Mouse (Mus musculus) gastrocnemius, adult 18-20 months (tissue): ENCODE measurements around the gene Rab43. TPM values are rescaled to one million over a fixed set of nuclear protein-coding genes. Genes with fewer than 3 reads are reported as not detected.

Experiments used
- DNase-seq: peaks from one replicate; pipeline ENCODE4 v3.0.0; 2021; ENCODE audit warnings: low spot score
- long read RNA-seq, 2 experiments: library from polyadenylated mRNA; stranded (forward); transcript quantifications; one replicate each; pipeline ENCODE4 v2.0.0; 2021
- total RNA-seq, 2 experiments: library from RNA; stranded (reverse); gene quantifications; 2 replicates each; pipeline ENCODE4 v1.2.3; 2021

Gene Rab43
- total RNA-seq = 1 to 10 TPM; 3.2 to 5.9 TPM
- long read RNA-seq, experiment 1, full-length matches to known transcripts = 1 of 1 reads
- long read RNA-seq, experiment 1, partial matches to known transcripts = 0 of 1 reads
- long read RNA-seq, experiment 1, other reads (novel, unspliced or antisense) = 0 of 1 reads
- long read RNA-seq, experiment 2 = 0 reads

DNA sequence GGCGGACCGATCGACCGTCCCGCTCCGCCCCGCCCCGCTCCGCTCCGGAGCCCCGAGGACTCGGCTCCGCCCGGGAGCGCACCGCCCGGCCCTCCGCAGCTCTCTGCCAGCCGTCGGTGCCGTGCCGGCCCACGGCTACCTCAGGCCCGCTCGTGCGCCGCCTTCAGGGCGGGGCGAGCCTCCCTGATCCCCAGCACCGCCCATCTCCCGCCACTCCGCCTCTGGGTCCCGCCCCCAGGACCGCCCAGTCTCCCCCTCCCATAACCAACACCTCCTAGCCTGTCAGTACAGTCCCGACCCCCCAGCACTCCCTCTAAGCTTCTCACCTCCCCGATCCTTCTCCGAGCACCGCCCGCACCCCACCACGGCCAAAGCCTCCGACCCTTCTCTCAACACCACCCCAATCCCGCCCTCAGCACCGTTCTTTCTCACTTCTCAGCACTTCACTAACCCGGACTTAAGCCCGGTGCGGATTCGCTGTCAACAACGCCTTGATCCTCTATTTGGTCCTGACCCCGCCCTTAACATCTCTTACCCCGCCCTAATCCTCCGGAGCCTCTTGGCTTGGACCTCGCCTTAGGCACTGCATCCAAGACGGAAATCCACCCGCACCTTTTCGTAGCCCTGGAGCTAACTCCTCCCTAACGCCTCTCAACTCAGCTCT is at the start of gene Rab43:
TSS of gene Rab43 (minus strand) at position 490 of the 664 bp plus-strand sequence.
- DNase-seq = peak; percentile 96

DNA sequence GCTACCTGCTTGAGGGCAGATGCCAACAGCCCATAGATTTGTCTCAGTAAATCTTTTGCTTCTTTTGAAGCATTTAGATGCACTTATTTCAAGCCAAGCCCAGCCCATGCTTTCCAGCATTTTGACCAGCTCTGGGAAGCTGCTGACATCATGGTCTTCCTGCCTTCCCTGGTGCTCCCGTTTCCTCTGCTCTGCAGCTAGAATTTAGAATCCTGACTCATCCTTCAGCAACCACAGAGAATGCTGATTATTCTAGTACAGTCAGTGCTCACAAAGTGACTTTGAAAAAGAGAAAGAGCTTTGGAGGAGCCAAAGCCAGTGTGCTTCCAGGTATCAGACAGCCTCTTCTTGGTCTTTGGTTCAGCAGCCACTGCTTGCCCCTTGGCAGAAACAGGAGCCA is 45.1 kb upstream of the Rab43 start:
- no peak for DNase-seq

DNA sequence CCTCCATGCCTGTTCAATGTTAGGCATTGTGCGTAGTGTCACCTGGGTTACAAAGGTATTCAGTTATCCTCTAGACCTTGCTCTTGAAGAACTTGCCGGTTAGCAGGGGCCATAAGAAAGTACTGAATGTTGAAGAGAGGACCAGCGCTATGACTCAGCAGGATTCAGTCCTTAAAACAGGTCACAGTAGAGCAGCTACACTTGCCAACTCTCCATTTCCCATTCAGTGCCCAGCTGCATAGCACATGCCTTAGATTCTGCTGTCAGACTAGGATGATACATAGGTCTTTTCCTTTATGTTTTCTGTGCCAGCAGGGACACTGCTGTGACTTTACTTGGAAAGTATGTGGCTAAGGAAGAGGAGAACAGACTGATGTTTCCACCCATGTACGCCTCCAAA is 41.5 kb upstream of the Rab43 start:
- DNase-seq = no peak

DNA sequence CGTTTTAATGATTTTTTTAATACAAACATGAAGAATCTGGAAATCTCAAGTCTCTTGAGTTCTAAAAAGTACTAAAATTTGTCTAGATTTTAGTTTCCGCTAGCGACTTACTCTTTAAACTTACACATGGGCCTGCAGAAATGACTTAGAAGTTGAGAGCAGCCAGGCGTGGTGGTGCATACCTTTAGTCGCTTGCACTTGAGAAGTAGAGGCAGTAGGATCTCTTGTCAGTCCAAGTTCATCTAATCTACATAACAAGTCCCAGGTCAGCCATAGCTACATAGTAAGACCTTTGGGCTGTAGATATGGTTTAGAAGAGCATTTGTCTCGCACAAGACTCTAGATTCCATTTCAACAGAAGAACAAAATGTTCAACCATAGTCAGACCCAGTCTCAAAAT is 39.9 kb upstream of the Rab43 start:
- DNase-seq = no peak

DNA sequence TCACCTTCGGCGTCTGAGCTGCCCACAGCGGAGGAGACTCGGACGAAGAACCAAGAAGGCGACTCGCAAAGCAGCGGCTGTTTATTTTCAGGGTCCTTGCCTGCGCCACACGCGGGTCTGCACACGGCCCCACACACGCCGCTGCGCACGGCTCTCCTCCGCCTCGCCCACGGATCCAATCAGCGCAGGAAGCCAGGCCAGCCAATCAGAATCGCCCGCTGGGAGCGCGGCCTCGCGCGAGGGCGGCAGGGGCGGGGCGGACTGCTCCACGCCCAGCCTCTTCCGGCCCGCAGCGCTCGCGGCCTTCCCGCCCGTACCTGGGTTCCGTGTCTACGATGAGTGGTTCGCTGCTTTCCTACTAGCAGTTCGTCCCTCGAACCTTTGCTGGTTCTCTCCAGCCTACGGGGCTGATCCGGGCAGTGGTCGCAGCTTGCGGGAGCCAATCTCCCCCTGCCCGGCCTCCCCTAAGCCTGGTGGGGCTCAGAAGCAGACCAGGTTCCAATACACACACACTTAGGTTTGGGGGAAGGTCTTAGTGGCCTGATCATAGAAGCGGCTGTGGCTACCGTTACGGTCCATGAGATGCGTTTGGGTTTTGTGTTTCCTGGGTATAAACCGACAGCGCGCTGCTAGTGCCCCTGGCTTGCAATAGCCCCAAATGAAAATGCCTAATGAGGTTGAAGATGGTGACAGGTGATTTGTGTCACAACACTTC is 39.1 kb upstream of the Rab43 start, which contains the start of gene Cnbp:
TSS of gene Cnbp (minus strand) at position 207 of the 715 bp plus-strand sequence.
- DNase-seq = peak; percentile 96

DNA sequence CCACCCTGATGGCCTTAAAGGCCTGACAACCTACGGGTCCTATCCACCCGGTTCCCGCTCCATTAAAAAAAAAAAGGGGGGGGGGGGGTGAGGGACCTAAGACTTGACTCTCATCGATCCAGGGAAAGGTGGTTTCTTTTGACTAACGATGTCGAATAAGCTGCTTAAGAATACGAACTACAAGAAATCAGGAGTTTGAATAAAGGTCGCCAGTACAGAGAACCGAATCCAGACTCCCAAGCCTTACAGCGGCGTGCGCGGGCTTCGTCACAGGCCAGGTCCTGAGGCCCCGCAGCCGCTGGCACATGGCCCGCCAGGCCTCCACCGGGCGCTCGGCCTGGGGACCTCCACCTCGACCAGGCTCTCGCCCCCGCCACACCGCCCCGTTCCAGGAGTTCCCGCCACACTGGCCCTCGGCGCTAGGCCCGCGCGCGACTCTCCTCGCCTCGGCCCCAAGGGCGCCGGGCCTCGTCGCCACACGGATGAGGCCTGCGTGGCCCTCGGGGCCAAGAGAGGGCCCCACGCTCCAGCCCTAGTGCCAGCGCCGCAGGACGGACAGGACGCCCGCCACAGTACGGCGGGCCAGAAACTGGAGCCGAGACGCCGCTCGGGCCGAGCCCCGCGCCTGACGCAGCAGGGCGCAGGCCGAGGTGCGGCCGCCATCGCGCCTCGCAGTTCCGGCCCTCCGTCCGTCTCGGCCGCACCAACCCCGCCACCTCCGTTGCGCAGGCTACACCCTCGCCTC is 38.4 kb upstream of the Rab43 start:
- DNase-seq = peak; percentile 54

DNA sequence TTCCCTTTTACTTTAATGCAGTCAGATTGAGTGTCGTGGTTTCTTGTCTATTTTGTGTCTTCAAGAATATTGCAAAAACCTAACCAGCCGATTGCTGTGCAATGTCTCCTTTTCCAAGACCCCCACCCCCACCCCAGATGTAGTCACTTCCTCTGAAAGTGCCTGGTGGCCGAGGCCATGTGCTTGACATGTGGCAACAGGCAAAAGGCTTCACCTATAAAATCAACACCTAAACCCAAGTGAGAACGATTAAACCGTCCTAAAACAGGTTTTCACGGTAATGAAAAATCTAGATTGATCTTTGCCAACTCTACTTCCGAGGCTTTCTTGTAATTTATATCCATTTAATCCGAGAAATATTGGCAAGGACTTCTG is 37.8 kb upstream of the Rab43 start:
- no peak for DNase-seq

DNA sequence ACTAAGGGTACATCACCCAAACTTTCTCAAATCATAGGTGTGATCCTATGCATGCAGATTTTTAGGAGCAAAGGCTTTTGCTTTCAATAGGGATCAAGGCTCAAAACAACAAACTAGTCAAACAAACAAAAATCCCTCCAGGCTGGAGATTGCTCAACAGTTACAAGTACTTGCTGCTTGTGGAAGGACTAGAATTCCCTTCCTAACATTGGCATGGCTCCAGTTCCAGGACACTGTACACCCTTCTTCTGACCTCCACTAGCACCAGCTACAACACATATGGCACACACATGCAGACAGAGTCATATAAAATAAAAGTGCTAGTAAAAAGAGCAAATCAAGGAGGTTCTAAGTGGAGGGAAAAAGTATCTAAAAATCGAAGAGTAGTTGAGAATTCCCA is 34.8 kb upstream of the Rab43 start:
- peak; percentile 44 for DNase-seq

DNA sequence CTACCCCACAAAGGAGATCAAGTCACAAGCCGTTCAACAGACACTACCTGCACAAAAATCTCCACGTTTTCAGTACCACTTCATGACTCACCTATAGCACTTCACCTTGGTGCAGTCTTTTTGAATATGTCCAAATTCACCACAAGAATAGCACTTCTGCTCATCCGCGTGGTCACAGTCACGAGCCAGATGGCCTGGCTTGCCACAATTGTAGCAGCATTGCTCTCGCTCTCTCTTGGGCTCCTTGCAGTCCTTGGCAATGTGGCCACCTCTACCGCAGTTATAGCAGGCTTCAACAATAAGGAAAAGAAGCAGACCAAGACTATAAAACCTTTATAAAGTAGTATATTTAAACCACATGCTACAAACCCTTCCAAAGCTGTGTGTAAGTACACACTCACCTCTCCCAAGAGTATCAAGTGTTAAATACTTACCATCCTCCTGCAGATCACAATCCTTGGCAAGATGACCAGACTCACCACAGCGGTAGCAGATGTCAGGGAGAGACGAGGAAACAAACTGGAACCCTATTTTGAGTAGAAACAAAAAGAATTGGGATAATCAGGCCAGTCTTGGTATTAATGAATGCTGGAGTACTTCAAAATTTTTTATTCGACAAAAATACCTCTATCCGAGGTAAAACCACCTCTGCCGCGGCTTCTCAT is 33.2 kb upstream of the Rab43 start:
- DNase-seq = no peak

DNA sequence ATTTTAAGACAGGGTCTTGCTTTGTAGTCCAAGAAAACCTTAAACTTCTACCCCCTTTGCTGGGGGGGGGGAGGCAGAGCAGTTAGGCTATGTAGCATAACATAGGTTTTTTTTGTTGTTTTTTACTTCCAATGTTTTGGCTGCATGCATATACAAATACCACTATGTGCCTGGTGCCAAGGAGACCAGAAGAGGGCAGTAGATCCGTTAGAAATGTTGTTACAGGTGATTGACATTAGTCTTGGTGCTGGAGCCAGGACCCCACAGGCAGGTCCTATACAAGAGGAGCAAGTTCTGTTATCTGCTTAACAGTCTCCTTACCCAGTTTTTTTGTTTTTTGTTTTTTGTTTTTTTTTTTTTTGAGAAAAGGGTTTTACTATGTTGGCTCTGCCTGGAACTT is 30.3 kb upstream of the Rab43 start:
- DNase-seq = no peak

DNA sequence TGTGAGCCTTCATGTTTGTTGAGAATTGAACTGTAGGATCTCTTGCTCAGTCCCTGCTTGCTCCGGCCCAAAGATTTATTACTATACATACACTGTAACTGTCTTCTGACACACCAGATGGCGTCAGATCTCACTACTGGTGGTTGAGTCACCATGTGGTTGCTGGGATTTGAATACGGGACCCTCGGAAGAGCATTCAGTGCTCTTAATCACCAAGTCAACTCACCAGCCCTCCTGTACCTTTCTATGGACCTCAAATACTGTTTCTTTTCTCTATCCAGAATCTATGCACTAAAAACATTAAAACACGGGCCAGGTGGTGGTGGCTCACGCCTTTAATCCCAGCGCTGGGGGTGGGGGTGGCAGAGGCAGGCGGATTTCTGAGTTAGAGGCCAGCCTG is 29.7 kb upstream of the Rab43 start:
- DNase-seq = no peak

DNA sequence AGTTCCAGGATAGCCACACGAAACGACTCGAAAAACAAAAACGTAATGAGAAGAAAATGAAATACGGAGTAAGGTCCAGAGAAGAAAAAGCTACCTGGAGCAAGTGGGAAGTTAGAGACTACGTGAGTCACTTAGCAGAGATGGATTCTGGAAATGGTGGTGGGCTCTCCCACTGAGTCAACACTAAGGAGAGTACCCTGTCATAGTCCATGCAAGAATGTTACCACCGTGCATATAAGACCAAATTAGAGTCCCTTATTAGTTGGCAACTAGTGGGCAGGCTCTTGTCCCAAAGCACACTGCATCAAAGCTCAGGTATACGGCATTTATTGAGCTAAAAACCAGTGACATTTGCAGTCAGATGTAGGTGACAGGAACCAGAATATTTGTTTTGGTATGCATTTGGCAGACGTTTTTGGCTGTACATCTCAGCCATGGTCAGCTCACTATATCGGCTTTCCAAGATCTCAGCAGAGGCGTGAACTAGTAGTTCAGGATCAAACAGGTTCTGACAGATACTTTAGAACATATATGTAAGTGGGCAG is 27.9 kb upstream of the Rab43 start:
- DNase-seq = peak; percentile 14

DNA sequence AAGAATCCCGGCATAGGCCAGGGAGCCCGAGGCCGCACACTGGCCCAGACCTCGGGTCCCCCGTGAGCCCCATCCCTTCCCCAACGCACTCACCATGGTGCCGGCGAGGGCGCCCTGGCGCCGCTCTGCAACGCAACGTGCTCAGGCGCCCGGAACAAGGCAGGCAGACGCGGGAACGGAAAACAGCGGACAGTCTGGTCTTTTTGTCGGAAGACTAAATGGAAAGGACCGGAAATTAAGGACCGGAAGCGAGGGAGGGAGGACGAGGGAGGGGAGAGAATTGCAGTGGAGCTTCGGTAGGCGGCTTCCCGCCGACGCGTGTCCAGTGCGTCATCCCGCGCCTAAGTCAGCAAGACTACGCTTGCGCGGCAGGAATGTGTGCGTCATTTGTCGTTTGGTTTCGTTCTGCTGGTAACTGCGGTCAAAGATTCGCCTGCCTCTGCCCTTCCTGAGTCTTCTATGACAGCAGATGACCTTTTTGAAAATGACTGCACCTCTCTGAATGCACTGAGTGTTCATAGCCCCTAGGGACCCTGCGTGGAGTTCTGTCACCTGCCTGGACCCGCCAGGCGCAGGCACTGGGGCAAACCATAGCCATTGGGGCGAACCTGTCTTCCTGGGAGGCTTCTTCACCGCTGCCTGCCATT is 26.7 kb upstream of the Rab43 start, which contains the start of gene Isy1:
TSS of gene Isy1 (minus strand) at position 248 of the 647 bp plus-strand sequence.
- DNase-seq = peak; percentile 96

DNA sequence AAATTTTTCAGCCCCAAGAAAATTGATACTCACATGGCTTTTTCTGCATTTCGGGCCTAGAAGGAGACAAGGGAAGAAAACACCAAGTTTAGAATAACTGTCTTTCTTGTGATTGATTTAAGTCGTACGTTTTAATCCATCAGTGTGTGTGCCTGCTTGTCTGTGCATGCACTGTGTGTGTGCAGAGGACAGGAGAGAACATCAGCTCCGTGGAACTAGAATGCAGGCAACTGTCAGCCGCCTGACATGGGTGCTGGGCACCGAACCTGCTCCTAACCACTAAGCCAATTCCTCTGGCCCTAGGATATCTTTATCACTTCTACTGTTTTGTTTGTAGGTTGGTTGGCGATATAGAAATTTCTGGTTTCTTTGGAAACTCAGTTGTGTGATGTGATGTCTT is 23.7 kb upstream of the Rab43 start, which contains the start of gene Gm45140:
TSS of gene Gm45140 (minus strand) at position 101 of the 400 bp plus-strand sequence.
- DNase-seq = no peak

DNA sequence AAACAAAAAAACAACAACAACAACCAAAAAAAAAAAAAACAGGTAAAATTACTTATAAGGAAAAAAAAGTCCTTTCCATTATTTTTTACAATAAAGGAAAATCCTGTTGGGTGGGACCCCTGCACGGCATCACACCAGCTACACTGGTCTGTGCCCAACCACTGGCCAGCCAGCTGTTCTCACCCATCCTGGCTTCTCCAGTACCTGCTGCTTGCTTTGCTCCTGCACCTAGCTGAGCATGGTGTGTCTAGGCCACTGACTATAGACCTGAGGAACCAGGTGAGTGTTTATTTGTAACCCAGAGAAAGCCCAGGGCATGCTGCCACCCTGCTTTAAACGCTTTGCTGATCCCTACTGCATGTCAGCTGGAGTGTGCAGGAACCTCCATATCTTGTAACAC is 8.4 kb upstream of the Rab43 start:
- no peak for DNase-seq

DNA sequence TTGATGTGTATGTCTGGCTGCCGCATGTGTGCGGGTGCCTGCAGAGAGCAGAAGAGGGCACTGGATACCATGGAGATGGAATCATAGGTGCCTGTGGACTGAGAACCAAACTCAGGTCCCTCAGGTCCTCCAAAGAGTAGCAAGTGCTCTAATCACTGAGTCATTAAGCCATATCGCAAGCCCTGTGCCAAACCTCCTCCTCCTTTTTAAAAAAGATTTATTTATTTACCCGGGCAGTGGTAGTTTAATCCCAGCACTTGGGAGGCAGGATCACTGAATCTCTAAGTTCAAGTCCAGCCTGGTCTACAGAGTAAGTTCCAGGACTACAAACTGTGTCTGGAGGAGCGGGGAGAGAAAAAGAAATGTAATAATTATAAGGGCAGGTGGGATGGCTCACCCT is 2.5 kb upstream of the Rab43 start:
- no peak for DNase-seq

DNA sequence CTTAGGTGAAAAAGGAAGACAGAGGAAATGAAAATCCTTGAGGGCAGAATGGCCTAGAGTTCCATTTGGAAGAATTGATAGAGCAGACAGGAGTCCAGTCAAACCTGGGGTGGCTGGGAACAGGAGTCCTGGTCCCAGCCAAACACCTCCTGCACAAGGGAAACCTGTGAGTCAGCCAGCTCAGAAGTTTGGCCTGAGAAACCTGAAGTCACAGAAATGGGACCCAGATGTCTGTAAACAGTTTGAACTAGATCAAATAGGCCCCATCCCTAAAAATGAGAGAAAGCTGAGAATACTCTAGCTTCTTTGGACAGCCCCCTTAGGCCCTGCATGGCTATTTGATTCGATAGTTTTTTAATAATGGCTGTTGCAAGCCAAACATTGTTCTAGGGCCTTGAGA is 692 bp upstream of the Rab43 start:
- no peak for DNase-seq

DNA sequence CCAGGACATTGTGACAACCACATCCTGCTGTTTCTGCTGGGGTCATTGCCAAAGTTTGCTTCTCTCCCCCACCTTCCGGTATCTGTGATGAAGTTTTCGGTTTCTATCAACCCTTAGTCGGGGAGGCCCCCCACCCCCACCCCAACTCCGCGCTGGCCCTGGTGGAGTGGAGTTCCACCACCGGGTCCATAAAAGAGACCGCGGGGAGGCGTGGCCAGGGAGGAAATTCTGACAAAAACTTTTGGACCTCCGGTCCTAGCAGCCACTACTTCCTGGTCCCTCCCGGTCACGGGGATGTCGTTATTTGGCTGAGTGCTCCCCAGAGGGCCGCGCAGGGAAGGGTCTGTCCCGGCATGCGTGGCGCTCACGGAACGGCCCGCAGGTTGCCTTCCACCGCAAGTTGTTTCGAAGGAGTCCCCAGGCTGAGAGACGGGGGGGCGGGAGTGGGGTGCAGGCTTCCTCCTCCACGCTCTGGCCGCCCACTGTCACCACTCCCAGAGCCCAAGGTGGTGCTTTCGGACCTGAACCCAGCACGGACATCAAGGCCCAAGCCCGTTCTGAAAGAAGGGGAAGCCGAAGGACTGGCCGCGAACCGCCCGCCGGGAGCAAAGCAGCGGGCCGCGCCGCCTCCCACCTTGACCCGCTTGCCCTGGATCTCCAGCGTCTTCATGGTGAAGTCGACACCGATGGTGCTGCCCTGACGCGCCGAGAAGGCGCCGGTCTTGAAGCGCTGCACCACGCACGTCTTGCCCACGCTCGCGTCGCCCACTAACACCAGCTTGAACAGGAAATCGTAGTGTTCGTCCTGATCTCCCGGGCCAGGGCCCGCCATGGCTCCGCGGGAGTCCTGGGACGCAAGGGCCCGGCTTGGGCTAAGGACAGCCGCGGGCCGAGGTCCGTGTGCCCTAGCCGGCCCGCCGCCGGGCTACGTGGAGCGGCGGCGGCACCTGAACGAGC is 973 bp downstream of the Rab43 start:
- peak; percentile 59 for DNase-seq

DNA sequence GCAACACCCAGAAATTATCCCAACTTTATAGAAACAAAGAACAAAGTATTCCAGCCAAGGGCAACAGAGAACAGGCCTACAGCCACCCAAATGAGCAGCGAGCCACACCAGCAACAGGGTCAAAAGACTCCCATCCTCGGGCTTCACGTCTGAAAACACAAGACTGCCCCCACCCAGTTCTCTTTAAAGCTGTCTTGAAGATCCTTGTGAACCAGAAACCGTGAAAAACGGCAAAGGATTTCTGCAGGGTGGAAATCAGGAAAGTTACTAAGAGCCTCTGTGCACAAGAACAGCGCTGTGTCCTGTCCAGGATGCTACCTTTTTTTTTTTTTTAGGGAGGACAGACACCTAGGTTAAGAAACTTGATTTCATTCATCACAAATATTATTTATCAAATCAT is 1.7 kb downstream of the Rab43 start:
- DNase-seq = no peak
